Mouse (Mus musculus): ENCODE data around the gene Hivep2.

Gene Hivep2

DNA sequence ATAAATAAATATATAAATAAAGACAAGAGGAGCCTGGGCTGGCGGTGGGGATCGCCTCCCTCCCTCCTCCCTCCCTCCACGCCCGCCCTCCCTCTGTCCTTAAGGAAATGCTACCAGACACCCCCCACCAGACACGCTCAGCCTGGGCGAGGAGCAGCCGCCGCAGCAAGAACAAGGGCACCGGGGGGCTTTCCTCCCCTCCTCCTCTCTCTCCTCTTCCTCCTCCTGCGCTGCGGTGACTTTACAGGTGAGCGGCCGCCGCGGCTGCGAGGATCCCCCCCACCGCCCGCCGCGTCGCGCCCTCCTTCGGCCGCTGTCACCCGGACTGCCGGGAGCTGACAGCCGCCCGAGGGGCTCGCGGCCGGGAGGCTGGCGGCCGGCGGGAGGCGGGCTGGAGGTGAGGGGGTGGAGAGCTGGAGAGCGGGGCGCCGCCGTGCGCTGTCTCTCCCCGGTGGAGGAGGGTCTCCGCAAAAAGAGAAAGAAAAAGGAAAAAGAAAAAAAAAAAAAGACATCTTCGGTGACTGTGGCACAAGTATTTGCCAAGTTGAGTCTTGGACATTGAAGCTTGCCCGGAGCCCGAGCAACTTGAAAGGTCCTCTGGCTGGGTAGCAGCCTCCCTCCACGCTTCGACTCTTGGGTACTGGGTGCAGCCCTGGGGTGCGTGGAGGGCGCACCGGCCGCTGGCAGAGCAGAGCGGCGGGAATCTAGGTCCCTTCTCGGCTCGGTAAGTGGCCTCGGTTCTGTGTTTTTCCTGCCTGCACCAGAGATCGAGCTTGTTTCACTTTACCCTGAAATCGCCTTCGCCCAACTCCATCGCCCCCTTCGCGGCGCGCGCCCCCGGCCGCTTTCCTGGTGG lies at the start of gene Hivep2:
Gene Hivep2, plus strand, starts transcription at position 102 of the 856 bp plus-strand sequence.
- DNase-seq (ENCODE audit: low spot score in 2 of 2), result peak; percentile 29 to 43

DNA sequence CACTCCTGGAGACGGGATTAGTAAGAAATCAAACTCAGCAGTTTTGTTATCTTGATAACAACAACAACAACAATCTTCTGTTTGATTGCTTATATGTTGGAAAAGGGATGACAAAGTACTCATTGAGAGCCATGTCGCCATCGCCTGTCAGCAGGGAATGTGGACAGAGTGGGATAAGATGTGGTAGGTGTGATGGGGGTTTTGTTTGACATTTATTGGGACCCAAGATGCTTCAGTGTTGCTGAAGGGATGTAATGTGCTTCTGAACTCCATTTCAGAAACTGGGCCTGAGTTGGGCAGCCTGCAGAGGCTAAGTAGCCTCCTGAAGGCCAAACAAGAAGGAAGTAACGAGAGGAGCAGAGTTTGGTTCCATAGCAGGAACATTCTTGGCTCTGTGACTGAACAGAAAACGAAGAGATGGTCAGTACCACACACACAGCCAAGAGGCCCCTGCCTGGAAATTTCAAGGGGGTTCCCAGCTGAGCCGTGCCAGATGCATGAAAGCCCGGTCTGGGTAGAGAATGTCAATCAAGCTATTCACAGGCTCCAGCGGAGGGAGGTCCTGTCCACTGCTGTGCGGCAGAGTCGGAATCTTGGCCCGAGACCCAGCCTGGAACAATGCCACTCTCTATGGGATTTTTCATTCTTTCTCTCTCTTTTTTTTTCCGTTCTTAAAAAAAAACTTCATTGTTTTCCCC lies 49.1 kb upstream of the Hivep2 start:
- DNase-seq (ENCODE audit: low spot score in 2 of 2), result peak; percentile 32 to 66

DNA sequence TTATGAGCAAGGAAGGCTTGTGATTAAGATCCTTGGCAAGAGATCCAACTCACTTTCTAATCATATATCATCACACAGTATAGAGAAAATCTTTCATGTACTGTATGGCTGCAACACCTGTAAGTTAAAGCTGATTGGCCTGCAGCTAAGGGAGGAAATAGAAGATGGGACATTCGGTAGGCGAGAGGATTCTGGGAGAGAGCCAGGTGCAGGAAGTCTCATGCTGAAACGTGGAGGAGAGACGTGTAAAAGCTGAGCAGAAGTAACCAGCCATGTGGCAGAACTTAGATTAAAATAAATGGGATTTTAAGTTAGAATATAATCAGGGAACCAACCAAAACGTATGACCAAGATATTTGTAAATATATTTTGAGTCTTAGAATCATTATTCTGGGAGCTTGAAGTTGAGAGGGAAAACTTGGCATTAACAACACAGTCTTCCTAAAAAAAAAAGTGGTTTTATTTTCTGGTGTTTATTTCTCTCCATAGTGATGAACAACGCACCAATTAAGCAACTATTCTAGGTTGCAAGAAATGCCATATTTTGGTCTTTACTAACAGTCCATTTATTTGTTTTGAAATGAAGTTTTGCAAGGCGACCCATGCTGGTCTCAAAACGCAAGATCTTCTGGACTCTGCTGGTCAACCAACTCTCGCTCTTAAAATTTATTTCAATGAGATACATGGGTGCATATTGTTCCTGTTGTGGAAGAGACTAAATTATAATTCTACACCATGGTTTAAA lies 44.1 kb upstream of the Hivep2 start:
- no peak for DNase-seq (ENCODE audit: low spot score in 2 of 2)

DNA sequence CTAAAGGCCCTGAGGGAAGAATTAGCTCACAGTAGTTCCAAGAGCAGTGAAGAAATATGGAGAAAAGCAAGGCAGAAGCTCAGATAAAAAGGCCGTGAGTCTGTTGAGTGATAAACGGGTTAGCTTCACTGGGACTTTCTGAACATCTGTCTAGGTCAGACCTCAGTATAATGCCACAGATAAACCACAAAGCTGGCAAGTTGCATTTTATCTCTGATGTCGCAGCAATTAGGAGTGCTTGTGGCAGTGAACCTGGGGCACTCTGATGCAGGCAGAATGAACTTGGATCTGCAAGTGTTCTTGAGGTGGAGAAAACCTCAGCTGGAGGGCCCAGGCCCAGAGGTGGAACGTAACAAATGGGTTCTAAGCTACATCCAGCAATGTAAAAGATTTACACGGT lies 36.6 kb upstream of the Hivep2 start:
- no peak for DNase-seq (ENCODE audit: low spot score in 2 of 2)

DNA sequence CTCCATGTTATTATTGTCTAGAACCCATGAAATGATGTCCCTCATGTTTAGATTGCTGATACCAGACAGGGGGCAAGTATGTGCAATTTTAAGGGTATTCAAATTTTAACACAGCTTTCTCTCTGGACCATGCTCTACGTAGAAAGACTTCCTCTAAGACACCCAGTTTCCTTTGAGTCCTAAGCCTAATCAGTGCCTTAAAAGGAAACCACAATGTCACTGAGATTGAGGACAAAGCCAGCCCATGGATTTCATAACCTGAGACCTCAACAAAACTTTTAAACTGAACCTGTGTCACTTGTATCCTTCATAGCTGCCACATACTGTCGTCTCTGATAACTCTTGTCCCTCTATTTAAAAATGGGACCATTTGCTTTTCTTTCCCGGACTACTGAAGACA lies 33.7 kb upstream of the Hivep2 start:
- DNase-seq (ENCODE audit: low spot score in 2 of 2), result no peak

DNA sequence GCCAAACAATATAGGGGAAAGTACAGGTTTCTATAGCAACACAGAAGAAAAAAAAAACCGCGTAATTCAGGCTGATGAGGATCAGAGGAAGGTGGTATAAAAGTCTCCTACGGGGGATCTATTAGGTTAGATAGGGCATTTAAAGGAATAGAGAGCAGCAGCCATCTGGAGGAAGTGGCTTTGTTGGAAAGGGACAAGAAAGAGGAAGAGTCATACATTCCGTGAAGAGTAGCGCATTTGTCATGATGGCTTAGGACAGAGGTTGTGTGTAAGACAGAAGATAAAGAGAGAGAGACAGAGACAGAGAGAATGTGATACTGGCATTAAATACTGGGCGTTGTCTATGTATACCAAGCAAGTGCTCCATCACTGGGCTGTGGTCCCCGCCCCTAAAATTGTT lies 32.6 kb upstream of the Hivep2 start:
- no peak for DNase-seq (ENCODE audit: low spot score in 2 of 2)

DNA sequence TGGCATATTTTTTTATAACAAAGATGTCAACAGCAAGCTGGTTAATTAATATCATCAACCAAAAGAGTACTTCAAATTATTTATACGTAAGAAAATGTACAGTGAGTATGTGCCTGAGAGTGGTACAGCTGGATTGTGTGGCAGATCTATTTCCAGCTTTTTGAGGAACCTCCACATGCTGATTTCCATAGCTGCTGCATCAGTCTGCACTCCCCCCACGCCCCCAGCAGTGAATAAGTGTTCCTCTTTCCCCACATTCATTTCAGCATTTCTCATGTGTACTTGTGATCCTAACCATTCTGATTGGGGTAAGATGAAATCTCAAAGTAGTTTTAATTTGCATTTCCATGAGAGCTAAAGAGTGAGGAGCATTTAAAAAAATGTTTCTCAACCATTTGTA lies 30.2 kb upstream of the Hivep2 start:
- DNase-seq (ENCODE audit: low spot score in 2 of 2), result no peak

DNA sequence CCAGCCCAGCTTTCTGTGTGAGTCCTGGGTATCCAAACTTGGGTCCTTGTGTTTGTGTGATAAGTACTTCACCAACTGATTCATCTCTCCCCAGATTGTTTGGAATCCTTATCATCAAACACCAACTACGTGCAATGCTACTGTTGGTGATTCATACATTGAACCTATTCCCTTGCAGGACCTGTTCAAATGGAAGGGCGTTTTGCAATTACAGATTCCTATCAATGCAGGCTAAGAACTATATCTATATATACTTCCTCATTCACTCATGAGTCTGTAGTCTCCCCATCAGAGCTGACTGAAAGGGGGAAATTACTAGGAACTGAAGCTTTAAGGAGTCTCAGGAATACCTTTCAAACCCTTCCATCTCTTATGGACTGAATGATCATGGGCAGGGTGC lies 24.5 kb upstream of the Hivep2 start:
- no peak for DNase-seq (ENCODE audit: low spot score in 2 of 2)

DNA sequence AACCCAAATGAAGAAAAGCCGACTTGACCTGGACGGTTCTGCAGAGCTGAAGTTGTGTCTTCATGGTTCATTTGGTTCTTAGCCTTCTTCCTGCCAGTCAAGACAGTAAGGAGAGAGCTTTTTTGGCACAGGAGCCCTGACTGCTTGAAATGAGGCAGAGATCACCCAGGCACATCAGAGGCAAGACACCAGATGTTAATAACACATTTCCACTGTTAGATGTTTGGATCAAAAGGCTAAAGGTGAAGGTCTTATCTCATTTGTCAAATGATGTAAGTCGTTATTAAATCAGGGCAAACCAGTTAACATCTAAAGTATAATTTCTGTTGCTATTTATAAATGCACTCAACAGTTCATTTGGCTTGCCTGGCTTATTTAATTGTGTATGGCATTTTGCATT lies 22.2 kb upstream of the Hivep2 start:
- no peak for DNase-seq (ENCODE audit: low spot score in 2 of 2)

DNA sequence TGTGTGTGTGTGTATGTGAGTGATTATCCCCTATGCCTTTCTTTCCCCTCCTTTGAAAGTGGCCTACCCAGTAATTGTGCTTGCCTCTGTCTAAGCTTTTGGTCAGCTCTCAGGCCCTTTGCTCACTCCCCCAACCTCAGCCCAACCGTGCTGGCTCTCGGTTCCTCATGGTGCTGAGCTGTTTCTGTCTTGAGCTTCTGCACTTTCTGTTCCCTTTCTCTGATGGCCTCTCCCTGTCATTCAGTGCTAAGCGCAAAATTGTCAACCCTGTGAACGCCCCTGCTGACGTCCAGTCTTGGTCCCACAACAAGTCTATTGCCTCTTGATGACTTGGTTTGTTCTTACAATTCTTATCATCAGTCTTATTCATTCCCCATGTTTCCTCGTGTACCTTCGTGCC lies 19.4 kb upstream of the Hivep2 start:
- DNase-seq (ENCODE audit: low spot score in 2 of 2), result no peak

DNA sequence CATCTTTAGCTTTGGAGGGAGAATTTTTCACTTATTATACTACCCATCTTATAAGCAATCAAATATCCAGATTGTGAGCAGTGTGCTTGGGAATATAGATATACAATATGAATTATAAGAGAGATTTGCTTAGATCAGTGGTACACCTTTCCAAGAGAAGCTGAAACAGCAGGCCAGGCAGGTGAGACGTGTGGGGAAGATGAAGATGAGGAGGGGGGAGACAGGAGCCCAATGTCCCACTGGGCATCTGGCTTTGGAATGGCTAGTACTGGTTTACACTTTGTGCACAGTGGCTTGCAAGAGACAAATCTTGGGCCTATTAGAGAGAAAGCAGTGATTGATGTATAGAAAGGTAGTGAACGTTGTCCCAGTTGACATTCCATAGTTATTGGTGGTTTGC lies 2.9 kb upstream of the Hivep2 start:
- DNase-seq (ENCODE audit: low spot score in 2 of 2), result no peak

DNA sequence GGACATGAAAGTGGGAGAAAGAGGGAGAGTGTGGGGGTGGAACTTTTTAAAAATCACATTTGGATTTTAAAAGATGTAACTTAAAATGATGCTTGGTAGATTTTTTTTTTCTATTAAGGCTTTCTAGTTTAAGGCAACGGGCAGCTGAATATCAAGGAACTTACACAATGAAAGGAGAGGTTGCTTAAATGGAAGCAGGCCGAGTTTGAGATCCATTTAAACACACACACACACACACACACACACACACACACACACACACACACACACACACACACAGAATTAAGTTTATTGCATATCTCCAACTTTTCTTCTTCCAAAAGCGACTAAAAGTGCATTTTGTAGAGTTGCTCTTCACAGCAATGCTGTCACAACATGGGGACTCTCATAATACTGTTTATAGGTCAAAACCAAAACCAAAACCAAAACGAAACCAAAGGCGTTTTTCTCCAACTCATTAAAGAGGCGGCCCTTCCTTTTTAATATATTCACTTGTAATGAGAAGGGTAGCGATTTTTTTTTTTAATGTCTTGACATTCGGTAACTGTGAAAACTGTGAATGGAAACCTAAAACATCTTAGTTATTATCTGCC lies 1.9 kb upstream of the Hivep2 start:
- DNase-seq (ENCODE audit: low spot score in 2 of 2), result no peak

DNA sequence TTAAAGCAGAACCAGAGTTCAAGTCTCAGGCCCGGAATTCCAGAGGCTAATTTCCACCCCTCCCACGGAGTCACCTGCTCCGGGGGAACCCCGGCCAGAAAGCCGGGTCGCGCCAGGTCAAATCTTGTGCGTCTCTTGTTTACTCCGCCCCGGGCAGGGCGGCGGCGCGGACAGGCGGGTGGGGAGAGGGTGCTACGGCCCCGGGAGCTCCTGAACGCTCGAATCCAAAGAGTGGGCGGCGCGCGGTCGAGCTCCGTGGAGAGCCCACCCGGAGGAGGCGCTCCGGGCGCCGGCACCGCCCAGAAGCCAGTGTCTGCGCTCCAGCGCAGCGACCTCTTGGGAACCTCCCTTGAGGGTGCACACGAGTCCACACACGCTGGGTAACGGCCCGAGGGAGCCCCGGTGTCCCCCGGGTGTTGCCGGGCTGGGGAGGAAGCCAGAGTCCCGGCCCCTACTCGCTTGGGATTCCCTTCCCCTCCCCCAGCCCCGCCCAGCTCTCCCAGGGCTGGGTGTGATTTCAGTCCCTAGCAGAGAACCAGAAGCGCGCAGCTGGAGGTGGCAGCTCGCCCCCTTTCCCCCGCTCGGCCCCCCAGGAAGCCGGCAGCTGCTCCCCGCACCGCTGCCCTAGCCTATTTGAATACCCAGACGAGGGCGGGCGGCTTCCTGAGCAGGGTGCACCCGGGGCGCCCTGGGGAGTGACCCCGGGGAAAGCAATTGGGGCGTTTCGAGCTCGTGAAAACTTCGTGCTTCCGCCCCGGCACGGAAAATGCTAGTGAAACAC lies 1.2 kb upstream of the Hivep2 start:
- peak; percentile 32 to 52 for DNase-seq (ENCODE audit: low spot score in 2 of 2)

DNA sequence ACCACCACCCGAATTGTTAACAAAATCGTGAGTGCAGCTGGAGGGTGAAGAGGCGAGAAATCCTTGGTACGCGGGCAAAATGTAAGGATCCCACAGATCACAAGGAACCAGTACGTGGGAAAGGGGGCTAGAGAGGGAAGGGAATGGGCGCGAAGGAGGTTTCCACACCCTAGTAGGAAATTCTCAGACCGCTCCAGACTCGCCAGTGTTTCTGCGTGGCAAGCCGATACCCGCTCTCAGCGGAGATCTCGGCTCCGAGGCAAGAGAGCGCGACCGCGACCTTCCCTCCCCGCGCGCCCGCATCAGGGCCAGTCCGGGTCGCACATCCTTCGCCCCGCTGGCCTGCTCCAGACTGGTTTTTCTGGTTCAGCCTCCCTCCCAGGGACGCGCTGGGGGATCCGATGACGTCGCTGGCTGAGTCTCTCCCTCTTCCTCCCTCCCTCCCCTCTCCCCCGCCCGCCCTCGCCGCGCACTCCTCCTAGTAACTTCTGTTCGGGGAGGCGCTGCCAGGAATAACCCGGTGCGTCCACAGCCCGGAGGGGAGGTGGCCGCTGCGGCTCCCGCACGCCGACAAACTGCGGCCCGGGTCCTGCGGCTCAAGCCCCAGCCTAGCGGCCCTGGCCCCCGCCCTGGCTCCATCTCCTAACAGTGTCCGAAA lies 430 bp upstream of the Hivep2 start:
- peak; percentile 58 to 81 for DNase-seq (ENCODE audit: low spot score in 2 of 2)

DNA sequence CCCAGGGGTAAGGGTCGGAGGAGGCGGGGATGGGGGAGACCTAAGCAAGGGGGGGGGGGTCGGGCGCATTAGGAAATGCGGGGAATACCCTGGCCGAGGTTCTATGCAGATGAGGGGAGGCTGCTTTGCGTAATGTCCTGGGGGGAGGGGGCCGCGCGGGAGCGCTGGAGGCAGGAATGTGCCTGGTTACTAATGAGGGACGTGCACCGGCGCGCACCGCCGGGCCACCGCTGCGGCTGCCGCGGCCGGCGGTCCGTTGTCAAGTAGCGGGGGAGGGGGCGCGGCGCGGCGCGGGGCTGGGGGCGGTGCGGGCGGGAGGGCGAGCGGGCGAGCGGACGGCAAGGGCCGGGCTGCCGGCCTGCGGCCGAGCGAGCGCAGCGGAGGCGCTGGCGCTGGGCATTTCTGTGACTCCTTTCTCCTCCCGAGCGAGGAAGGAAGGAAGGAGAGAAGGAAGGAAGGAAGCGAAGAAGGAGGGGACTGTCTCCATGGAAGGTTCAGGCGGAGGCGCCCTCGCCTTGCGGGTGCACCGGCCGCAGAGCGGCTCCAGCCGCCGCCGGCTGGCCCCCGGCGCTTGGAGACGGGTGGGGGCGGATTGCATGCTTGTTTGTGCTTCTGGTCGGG lies 1.1 kb downstream of the Hivep2 start:
- DNase-seq (ENCODE audit: low spot score in 2 of 2), result peak; percentile 40 to 66

DNA sequence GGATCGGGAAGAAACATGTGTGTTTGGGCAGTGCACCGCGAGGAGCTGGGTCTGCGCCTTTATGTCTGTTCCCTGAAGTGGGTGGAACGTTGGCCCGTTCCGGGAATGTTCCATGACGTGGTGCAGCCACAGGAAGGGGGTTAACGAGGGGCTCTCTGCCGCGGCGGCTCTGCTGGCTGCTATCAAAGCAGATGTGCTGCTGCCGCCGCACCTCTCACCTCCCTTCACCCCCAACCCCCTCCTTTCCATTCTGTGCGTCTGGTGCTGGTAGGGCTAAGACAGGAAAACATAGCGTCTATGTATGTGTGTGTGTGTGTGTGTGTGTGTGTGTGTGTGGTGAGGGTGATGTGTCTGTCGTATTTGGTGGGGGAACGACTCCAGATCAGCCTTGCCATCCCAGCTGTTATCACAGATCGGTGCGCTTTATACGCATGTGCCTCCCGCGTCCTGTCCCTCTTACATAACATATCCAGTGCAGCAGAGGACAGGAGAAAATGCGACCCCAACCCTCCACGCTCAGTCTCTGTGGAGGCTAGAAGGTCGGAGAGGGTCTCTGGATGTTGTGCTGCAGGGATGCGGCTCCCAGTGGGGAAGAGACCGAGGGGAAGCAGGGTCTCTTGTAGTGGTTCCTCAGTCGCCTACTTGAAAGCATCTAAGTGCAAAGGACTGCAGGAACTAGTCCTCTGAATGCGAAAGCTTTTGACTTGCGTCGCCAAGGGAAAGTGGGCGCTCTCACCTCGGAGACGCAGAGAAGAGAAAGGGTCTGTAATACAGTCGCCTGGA lies 1.8 kb downstream of the Hivep2 start:
- DNase-seq (ENCODE audit: low spot score in 2 of 2), result peak; percentile 26 to 38

DNA sequence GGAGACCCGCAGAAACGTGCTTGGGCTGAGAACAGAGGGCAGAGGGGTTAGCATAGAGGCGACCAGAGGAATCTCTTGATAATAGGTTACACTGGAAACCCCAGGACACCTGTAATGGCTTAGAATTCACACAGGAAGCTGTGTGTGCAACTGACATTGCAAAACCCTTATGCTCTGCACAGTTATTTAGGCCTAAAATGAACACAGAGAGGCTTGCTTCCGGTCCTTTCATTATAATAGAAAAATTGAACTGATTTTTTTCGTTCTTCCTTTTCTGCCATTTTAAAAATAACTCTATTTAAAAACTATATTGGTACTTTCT lies 2.3 kb downstream of the Hivep2 start:
- no peak for DNase-seq (ENCODE audit: low spot score in 2 of 2)

DNA sequence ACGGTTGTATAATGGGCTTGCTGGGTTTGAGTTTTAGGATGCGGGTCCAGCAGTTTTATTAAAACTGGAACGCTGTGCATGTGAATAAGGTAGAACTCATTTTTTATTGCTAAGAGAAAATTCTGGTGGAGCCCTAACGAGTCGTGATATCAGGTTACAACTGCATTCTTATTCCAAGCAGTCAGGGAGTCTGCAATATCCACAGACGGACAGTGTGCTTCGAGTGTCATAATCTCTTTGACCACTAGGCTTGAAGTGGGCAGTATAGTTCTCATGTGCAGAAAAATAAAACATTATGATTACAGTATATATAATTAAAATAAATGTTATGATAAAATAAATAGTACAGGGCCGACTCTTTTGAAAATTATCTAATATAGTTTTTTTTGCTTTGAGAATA lies 3.1 kb downstream of the Hivep2 start:
- DNase-seq (ENCODE audit: low spot score in 2 of 2), result peak in 1 of 2 experiments; percentile 20

DNA sequence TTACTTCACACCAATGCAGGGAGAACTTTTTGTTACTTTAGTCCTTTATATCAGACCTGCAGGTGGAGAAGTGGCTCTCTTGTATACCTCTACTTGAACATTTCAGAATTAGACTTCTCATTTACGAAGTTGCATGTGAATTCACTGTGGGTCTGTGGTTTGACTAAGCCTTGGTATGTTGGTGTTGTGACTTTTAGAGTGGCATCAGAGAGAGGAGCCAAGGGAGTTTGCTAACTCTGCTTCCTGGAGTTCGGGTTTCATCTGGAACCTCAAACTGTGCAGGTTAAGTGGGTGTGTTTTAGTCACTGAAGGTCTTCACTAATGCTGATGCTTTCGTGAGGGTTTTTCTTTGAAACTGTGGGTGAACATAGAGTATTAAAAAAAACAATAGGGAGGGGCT lies 4.4 kb downstream of the Hivep2 start:
- no peak for DNase-seq (ENCODE audit: low spot score in 2 of 2)

DNA sequence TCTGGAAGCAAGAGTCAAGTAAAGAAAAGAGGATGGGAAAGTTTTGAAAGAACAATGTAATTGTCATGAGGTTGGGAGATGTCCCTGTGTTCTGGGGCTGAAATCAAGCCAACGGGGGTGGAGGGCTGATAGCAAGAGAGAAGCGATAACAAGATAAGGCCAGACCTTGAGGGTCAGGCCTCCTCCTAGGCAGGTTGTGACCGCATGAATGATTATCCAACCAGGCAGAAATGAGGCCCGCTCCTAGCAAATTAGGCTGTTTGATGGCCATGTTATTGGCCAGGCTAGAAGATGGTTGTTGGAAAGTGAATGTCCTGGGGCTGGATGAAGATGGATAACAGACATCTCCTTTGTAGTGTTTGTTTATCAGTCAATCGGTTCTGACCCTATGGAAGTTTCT lies 5.4 kb downstream of the Hivep2 start:
- no peak for DNase-seq (ENCODE audit: low spot score in 2 of 2)
